Mouse (Mus musculus) liver, postnatal 0 days (tissue): Measurements from ENCODE around the gene Lpar6. TPM values are rescaled to one million over a fixed set of nuclear protein-coding genes. Genes with fewer than 3 reads are reported as not detected.

Source experiments
- ATAC-seq: fragments of 200-750 bp; cut with Nextera tagmentation; 2 replicates; pipeline ENCODE4 v1.8.0; 2017; ENCODE audit warnings: mild to moderate bottlenecking, moderate library complexity
- DNase-seq: peaks from one replicate; pipeline ENCODE4 v3.0.0-alpha.2; 2016
- H3K27ac ChIP-seq: fragments of 300-500 bp; sonication (generic); 2 replicates; pipeline ENCODE4 v1.5.1; 2014; ENCODE audit warnings: antibody characterized with exemption, moderate library complexity, mild to moderate bottlenecking, low read depth
- H3K27me3 ChIP-seq: fragments of 300-500 bp; sonication (generic); 2 replicates; pipeline ENCODE4 v1.6.1; 2014; ENCODE audit warnings: low read length, control low read depth, mixed read lengths; ENCODE audit not compliant: insufficient read depth
- H3K36me3 ChIP-seq: fragments of 300-500 bp; sonication (generic); replicated peaks from 2 replicates; pipeline ENCODE4 v1.6.1; 2014; ENCODE audit warnings: mild to moderate bottlenecking, control low read depth, low read length, moderate library complexity, mixed read lengths; ENCODE audit not compliant: insufficient read depth
- H3K4me1 ChIP-seq: fragments of 300-500 bp; sonication (generic); 2 replicates; pipeline ENCODE4 v1.6.1; 2014; ENCODE audit warnings: antibody characterized with exemption, mild to moderate bottlenecking, control low read depth; ENCODE audit not compliant: insufficient read depth
- H3K4me2 ChIP-seq: fragments of 300-500 bp; sonication (generic); 2 replicates; pipeline ENCODE4 v1.6.1; 2014; ENCODE audit warnings: low read depth, mild to moderate bottlenecking, low read length, moderate library complexity, mixed read lengths
- H3K4me3 ChIP-seq: fragments of 300-500 bp; sonication (generic); 2 replicates; pipeline ENCODE4 v1.5.1; 2014; ENCODE audit warnings: low read depth, low read length
- H3K9ac ChIP-seq: fragments of 300-500 bp; sonication (generic); replicated peaks from 2 replicates; pipeline ENCODE4 v1.6.1; 2014; ENCODE audit warnings: mild to moderate bottlenecking, moderate library complexity
- H3K9me3 ChIP-seq: fragments of 300-500 bp; sonication (generic); 2 replicates; pipeline ENCODE4 v1.6.1; 2016; ENCODE audit warnings: mild to moderate bottlenecking, control low read depth, low read length, mixed read lengths
- CTCF ChIP-seq: sonication (generic); IDR thresholded peaks from 2 replicates; pipeline ENCODE4 v1.5.1; 2016; ENCODE audit warnings: antibody characterized with exemption, low read depth
- EP300 ChIP-seq: IDR thresholded peaks from 2 replicates; pipeline ENCODE4 v1.6.1; 2016; ENCODE audit warnings: antibody characterized with exemption, low read depth, mild to moderate bottlenecking
- WGBS: fragments of 180-500 bp; shearing (Covaris S2); extraction: QIAGEN DNeasy Blood & Tissue Kit; methylation state at CpG from one replicate; pipeline ENCODE4 v1.1.7; 2014; ENCODE audit not compliant: insufficient replicate concordance; 5-methylcytosine and 5-hydroxymethylcytosine counted together
- polyA plus RNA-seq: library from polyadenylated mRNA; unstranded; fragments of >200 nt; fragmentation: Nextera tagmentation; extraction: Ambion mirVana; gene quantifications from 2 replicates; pipeline ENCODE4 v1.2.1, GENCODE M21; 2015

Lpar6 gene
- polyA plus RNA-seq, 1 experiment from 2014 or later: 12.2 TPM

DNA sequence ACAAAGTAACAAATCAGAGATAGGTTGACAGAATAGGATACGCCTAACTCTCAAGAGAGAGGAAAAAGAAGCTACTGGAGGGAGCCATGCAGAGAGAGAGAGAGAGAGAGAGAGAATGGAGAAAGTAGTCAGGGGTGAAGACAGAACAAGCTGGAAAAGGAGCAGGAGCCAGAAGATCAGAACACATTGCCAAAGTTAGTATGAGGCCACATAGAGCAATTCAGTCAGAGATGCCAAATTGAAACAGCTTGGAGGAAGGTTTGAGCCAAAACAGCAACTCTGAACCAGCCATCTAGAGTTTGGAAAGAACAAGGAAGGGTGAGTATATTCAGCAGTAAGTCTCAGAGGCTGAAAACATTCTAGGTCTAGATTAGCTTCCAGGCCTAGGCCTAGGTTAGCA is 20.6 kb upstream of the Lpar6 start:
- Histone ChIP-seq H3K9ac (no peak overlapping the region), H3K27ac (no peak overlapping the region), H3K4me3 (no peak overlapping the region), H3K36me3 (peaks cover 18% of the 10 kb centered on the region), H3K4me2 (no peak overlapping the region), H3K27me3 (no peaks in the 10 kb centered on the region), H3K9me3 (no peaks in the 10 kb centered on the region), H3K4me1 (no peaks in the 10 kb centered on the region)
- 96% methylated on average over 1 of the region's 1 CpGs for WGBS
- DNase-seq (no peak), ATAC-seq (no peak)
- TF ChIP-seq CTCF (no peak), EP300 (no peak)

GRCm38 (mm10) chr14:73222316-73222970 is 15.3 kb upstream of the Lpar6 start:
- peak overlapping the region; percentile 44; the same call in 1 of the 2 replicates for H3K27ac ChIP-seq
- H3K36me3 ChIP-seq: no peaks in the 10 kb centered on the region
- no peaks in the 10 kb centered on the region for H3K9me3 ChIP-seq
- no peak overlapping the region for H3K9ac ChIP-seq
- H3K27me3 ChIP-seq: no peaks in the 10 kb centered on the region
- no peak for TF ChIP-seq EP300
- TF ChIP-seq CTCF: no peak
- no peak overlapping the region for H3K4me2 ChIP-seq
- no peak overlapping the region for H3K4me3 ChIP-seq
- no peaks in the 10 kb centered on the region for H3K4me1 ChIP-seq
- 60% methylated on average over 9 of the region's 9 CpGs for WGBS
- ATAC-seq: peak; percentile 36
- no peak for DNase-seq

- Histone ChIP-seq H3K4me3 (no peak overlapping the region), H3K4me2 (no peak overlapping the region), H3K27me3 (no peaks in the 10 kb centered on the region), H3K9ac (no peak overlapping the region), H3K9me3 (no peaks in the 10 kb centered on the region), H3K27ac (no peak overlapping the region), H3K4me1 (no peaks in the 10 kb centered on the region), H3K36me3 (0 out of 2 replicates have a peak, but pooled peaks cover 3% of the 10 kb centered on the region)
- DNase-seq (no peak), ATAC-seq (no peak)
- WGBS: 90% methylated on average over 3 of the region's 3 CpGs
- TF ChIP-seq CTCF (no peak), EP300 (no peak)
Observed at GRCm38 (mm10) chr14:73226346-73226745, 11.3 kb upstream of the Lpar6 start.

- H3K4me1 ChIP-seq: no peaks in the 10 kb centered on the region
- no peak for ATAC-seq
- H3K4me3 ChIP-seq: no peak overlapping the region
Observed at GRCm38 (mm10) chr14:73226849-73227248, 10.8 kb upstream of the Lpar6 start.

GRCm38 (mm10) chr14:73231286-73231982 is 6.3 kb upstream of the Lpar6 start:
- Histone ChIP-seq H3K27me3 (no peaks in the 10 kb centered on the region), H3K9me3 (no peaks in the 10 kb centered on the region), H3K27ac (peak overlapping the region; percentile 39; the same call in 1 of the 2 replicates), H3K4me2 (no peak overlapping the region), H3K36me3 (peaks cover 6% of the 10 kb centered on the region; the same call in 1 of the 2 replicates), H3K4me3 (no peak overlapping the region), H3K9ac (no peak overlapping the region), H3K4me1 (peaks cover 8% of the 10 kb centered on the region)
- no peak for DNase-seq
- ATAC-seq: peak; percentile 65
- TF ChIP-seq CTCF (no peak), EP300 (no peak)
- WGBS: 62% methylated on average over 5 of the region's 5 CpGs

More at GRCm38 (mm10) chr14:73226849-73227248, 10.8 kb upstream of the Lpar6 start:
- DNase-seq: no peak
- Histone ChIP-seq H3K4me2 (no peak overlapping the region), H3K27ac (no peak overlapping the region), H3K27me3 (no peaks in the 10 kb centered on the region), H3K9me3 (no peaks in the 10 kb centered on the region), H3K9ac (no peak overlapping the region), H3K36me3 (0 out of 2 replicates have a peak, but pooled peaks cover 3% of the 10 kb centered on the region)
- WGBS: 11% methylated on average over 1 of the region's 1 CpGs
- TF ChIP-seq EP300: no peak
- no peak for TF ChIP-seq CTCF

DNA sequence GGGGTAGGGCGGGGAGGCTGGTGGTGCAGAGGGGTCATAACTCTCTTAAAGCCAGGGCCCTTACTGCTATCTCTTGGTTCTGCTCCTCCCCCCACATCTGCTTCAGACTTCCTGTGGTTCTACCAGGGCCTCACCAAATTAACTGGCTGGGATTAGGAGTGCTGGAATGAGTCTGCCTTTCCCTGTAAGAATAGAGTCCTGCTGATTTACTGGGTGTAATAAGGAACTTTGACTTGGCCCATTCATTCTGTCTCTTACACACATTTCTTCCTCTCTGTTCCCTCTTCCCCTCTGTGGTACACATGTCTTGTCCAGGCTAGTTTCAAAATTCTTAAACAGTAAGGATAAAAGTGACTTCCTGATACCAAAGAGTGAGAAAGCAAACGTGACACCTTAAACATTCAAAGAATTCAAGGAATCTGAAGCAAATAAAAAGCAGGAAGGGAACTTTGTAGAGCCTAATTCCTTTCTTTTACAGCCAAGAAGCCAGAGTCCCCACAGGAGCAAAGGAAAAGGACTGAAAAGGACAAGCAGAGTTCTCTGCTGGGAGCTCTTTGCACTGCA is 3.1 kb upstream of the Lpar6 start:
- peaks cover 6% of the 10 kb centered on the region; the same call in 1 of the 2 replicates for H3K36me3 ChIP-seq
- H3K27ac ChIP-seq: peak overlapping the region; percentile 32
- DNase-seq: no peak
- H3K4me1 ChIP-seq: peaks cover 8% of the 10 kb centered on the region
- no peak overlapping the region for H3K4me3 ChIP-seq
- 31% methylated on average over 2 of the region's 2 CpGs for WGBS
- no peak for ATAC-seq
- H3K27me3 ChIP-seq: no peaks in the 10 kb centered on the region
- H3K4me2 ChIP-seq: no peak overlapping the region
- H3K9ac ChIP-seq: no peak overlapping the region
- no peak for TF ChIP-seq CTCF
- no peak for TF ChIP-seq EP300
- no peaks in the 10 kb centered on the region for H3K9me3 ChIP-seq
